Mouse (Mus musculus) liver, adult 2 months (tissue): ENCODE data around the gene Iltifb. TPM values are rescaled to one million over a fixed set of nuclear protein-coding genes. Genes with fewer than 3 reads are reported as not detected.
"Not testable (repeated sequence)": the region's sequence is repeated elsewhere in the genome, so short reads cannot be mapped to it uniquely, and the experiment has no call there.

ENCODE experiments used
- DNase-seq: peaks from one replicate; pipeline ENCODE4 v3.0.0-alpha.2; 2011; ENCODE audit warnings: low read depth, low spot score; ENCODE audit errors: extremely low read depth
- H3K27ac ChIP-seq: fragments of 200-500 bp; replicated peaks from 2 replicates; pipeline ENCODE4 v1.5.1; 2012; ENCODE audit warnings: low read depth, mild to moderate bottlenecking, control low read depth, inconsistent platforms, low read length; ENCODE audit not compliant: insufficient read depth
- H3K27me3 ChIP-seq: fragments of 200-500 bp; 2 replicates; pipeline ENCODE4 v1.6.1; 2012; ENCODE audit warnings: mild to moderate bottlenecking, moderate library complexity, low read length, inconsistent platforms; ENCODE audit not compliant: control insufficient read depth, insufficient read depth
- H3K36me3 ChIP-seq: fragments of 200-500 bp; 2 replicates; pipeline ENCODE4 v1.6.1; 2012; ENCODE audit warnings: low read length, inconsistent platforms; ENCODE audit not compliant: control insufficient read depth, insufficient read depth
- H3K4me1 ChIP-seq: fragments of 200-500 bp; 2 replicates; pipeline ENCODE4 v1.6.1; 2011; ENCODE audit warnings: low read length; ENCODE audit not compliant: control insufficient read depth, insufficient read depth
- H3K4me3 ChIP-seq: fragments of 200-500 bp; 2 replicates; pipeline ENCODE4 v1.5.1; 2011; ENCODE audit warnings: low read depth, mild to moderate bottlenecking, control low read depth, low read length, moderate library complexity; ENCODE audit not compliant: insufficient read depth
- H3K79me2 ChIP-seq: fragments of 200-500 bp; 2 replicates; pipeline ENCODE4 v1.6.1; 2012; ENCODE audit warnings: inconsistent platforms, mild to moderate bottlenecking, low read length, moderate library complexity; ENCODE audit not compliant: control insufficient read depth, insufficient read depth
- H3K9ac ChIP-seq: fragments of 200-500 bp; 2 replicates; pipeline ENCODE4 v1.6.1; 2012; ENCODE audit warnings: low read depth, mild to moderate bottlenecking, control low read depth, inconsistent platforms, low read length
- CTCF ChIP-seq: fragments of 200-500 bp; IDR thresholded peaks from 2 replicates; pipeline ENCODE4 v1.5.1; 2011; ENCODE audit warnings: low read depth, low read length, control low read depth
- POLR2A ChIP-seq: fragments of 200-500 bp; IDR thresholded peaks from 2 replicates; pipeline ENCODE4 v1.6.1; 2011; ENCODE audit warnings: low read length, control low read depth; ENCODE audit not compliant: insufficient read depth; ENCODE audit errors: extremely low read depth
- WGBS: fragments of 180-500 bp; shearing (Covaris S2); methylation state at CpG from one replicate; pipeline ENCODE4 v1.1.7; 2018; 5-methylcytosine and 5-hydroxymethylcytosine counted together
- polyA plus RNA-seq: library from polyadenylated mRNA; depleted of rRNA; stranded (reverse); fragments of >200 nt; gene quantifications from 2 replicates; pipeline ENCODE4 v1.2.3, GENCODE M21; 2012; rRNA removed
- total RNA-seq: library from RNA; depleted of rRNA; stranded (reverse); fragments of >200 nt; gene quantifications from 2 replicates; pipeline ENCODE4 v1.2.3, GENCODE M21; 2014; rRNA removed

The Iltifb gene
- total RNA-seq (not detected in 2 replicates), polyA plus RNA-seq (not detected in 2 replicates)

GRCm38 (mm10) chr10:118294938-118295337 lies at the start of gene Iltifb:
Gene Iltifb, minus strand, starts transcription at chr10:118295038.
- Histone ChIP-seq H3K4me1 (no peaks in the 10 kb centered on the region), H3K27me3 (no peaks in the 10 kb centered on the region), H3K4me3 (no peak within 1 kb of the TSS), H3K36me3 (no peaks in the 10 kb centered on the region), H3K9ac (no peak within 1 kb of the TSS), H3K79me2 (no peaks in the 10 kb centered on the region), H3K27ac (no peak within 1 kb of the TSS)
- no peak for DNase-seq
- no peak for TF ChIP-seq POLR2A
- no peak for TF ChIP-seq CTCF
- 89% methylated on average over 6 of the region's 6 CpGs for WGBS

- WGBS, result no CpG with 5 or more reads among the region's 14 CpGs
- H3K27ac ChIP-seq, H3K4me1 ChIP-seq, H3K79me2 ChIP-seq, H3K9ac ChIP-seq, H3K4me3 ChIP-seq, DNase-seq, H3K36me3 ChIP-seq, H3K27me3 ChIP-seq: not testable (repeated sequence)
These were observed 48.3 kb upstream of the Iltifb start, which contains the start of gene Gm9046 for GRCm38 (mm10) chr10:118343155-118343554. Gene Gm9046, minus strand, starts transcription at chr10:118343255.

- not testable (repeated sequence) for H3K36me3 ChIP-seq, H3K27me3 ChIP-seq, H3K4me1 ChIP-seq, H3K4me3 ChIP-seq, H3K79me2 ChIP-seq, H3K9ac ChIP-seq, H3K27ac ChIP-seq, DNase-seq
- no CpG with 5 or more reads among the region's 14 CpGs for WGBS
These were observed 42.9 kb upstream of the Iltifb start, which contains the start of gene Gm9045 for GRCm38 (mm10) chr10:118337731-118338130. Gene Gm9045, minus strand, starts transcription at chr10:118337831.

GRCm38 (mm10) chr10:118332308-118332707 lies 37.5 kb upstream of the Iltifb start, which contains the start of gene Gm9044:
Gene Gm9044, minus strand, starts transcription at chr10:118332408.
- H3K27me3 ChIP-seq, H3K4me3 ChIP-seq, H3K4me1 ChIP-seq, H3K36me3 ChIP-seq, H3K79me2 ChIP-seq, DNase-seq, H3K9ac ChIP-seq, H3K27ac ChIP-seq: not testable (repeated sequence)
- WGBS, result no CpG with 5 or more reads among the region's 14 CpGs

DNA sequence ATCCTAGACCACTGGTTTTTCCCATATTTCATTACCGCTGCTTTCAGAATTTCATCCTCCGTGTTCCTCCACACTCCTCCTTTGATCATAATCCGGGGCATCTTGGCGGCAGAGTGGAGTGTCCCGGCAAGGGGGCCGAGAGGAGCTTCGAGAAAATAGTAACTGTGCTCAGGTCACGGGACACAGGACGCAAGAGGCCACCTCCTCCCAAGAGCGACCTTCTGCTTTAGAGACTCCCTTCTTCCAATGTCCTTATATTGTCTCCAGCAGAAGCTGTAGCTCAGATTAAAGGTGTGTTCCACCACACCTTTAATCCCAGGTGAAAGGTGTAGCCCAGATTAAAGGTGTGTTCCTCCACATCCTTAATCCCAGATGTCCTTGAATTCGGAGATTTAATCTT lies 32.0 kb upstream of the Iltifb start, which contains the start of gene Gm9040:
Gene Gm9040, minus strand, starts transcription at position 101 of the 400 bp plus-strand sequence.
- no CpG with 5 or more reads among the region's 11 CpGs for WGBS
- H3K36me3 ChIP-seq, H3K4me3 ChIP-seq, DNase-seq, H3K79me2 ChIP-seq, H3K27ac ChIP-seq, H3K9ac ChIP-seq, H3K27me3 ChIP-seq, H3K4me1 ChIP-seq: not testable (repeated sequence)

GRCm38 (mm10) chr10:118319024-118319423 lies 24.2 kb upstream of the Iltifb start:
- no peak for DNase-seq
- Histone ChIP-seq H3K27ac (no peak overlapping the region), H3K27me3 (no peaks in the 10 kb centered on the region), H3K9ac (no peak overlapping the region), H3K36me3 (no peaks in the 10 kb centered on the region), H3K4me3 (no peak overlapping the region), H3K4me1 (no peaks in the 10 kb centered on the region), H3K79me2 (no peaks in the 10 kb centered on the region)
- TF ChIP-seq CTCF, result no peak
- TF ChIP-seq POLR2A, result no peak
- WGBS, result 65% methylated on average over 8 of the region's 8 CpGs

GRCm38 (mm10) chr10:118302133-118302532 lies 7.3 kb upstream of the Iltifb start:
- not testable (repeated sequence) for H3K79me2 ChIP-seq, H3K4me3 ChIP-seq, H3K9ac ChIP-seq, H3K4me1 ChIP-seq, H3K27me3 ChIP-seq, H3K27ac ChIP-seq, DNase-seq, H3K36me3 ChIP-seq
- WGBS, result 40% methylated on average over 2 of the region's 2 CpGs

GRCm38 (mm10) chr10:118283016-118283415 lies 11.8 kb downstream of the Iltifb start:
- H3K4me1 ChIP-seq, H3K4me3 ChIP-seq, H3K36me3 ChIP-seq, H3K27ac ChIP-seq, H3K9ac ChIP-seq, H3K79me2 ChIP-seq, H3K27me3 ChIP-seq, DNase-seq: not testable (repeated sequence)
- 95% methylated on average over 2 of the region's 5 CpGs for WGBS

DNA sequence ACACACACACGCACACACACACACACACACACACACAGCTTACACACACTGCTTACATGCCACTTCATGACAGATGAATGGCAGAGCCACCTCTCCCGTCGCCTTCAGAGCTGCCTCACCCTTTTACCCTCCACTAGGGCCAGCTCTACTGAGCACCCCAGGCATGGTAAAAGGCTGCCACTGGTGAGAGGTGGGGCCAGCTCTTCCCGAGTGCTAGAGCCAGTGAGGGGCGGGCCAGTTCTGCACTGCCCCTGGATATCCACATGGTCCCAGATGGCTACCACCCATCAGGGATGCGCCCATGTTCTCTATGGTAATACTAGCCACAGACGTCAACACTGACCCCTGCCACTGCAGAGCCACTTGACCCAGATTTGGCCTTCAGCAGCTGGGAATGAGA lies 12.3 kb downstream of the Iltifb start:
- H3K27ac ChIP-seq, H3K9ac ChIP-seq, H3K27me3 ChIP-seq, H3K79me2 ChIP-seq, H3K4me3 ChIP-seq, H3K4me1 ChIP-seq, H3K36me3 ChIP-seq, DNase-seq: not testable (repeated sequence)
- WGBS, result 79% methylated on average over 7 of the region's 7 CpGs
